Mouse (Mus musculus) embryonic facial prominence, embryonic 14.5 days (tissue): ENCODE data around the gene C1qtnf9. TPM values are rescaled to one million over a fixed set of nuclear protein-coding genes. Genes with fewer than 3 reads are reported as not detected.

Experiments
- ATAC-seq: fragments of 200-750 bp; cut with Nextera tagmentation; 2 replicates; pipeline ENCODE4 v1.8.0; 2017; ENCODE audit warnings: low read depth, moderate number of reproducible peaks, moderate TSS enrichment
- DNase-seq: peaks from one replicate; pipeline ENCODE4 v3.0.0-alpha.2; 2015; ENCODE audit warnings: low spot score
- H3K27ac ChIP-seq: fragments of 300-500 bp; sonication (generic); replicated peaks from 2 replicates; pipeline ENCODE4 v1.5.1; 2014; ENCODE audit warnings: low read depth, mild to moderate bottlenecking, low read length, moderate library complexity
- H3K27me3 ChIP-seq: fragments of 300-500 bp; sonication (generic); replicated peaks from 2 replicates; pipeline ENCODE4 v1.6.1; 2014; ENCODE audit warnings: low read length; ENCODE audit not compliant: control insufficient read depth, insufficient read depth
- H3K36me3 ChIP-seq: fragments of 300-500 bp; sonication (generic); 2 replicates; pipeline ENCODE4 v1.6.1; 2014; ENCODE audit warnings: low read length, mixed read lengths; ENCODE audit not compliant: control insufficient read depth, insufficient read depth
- H3K4me1 ChIP-seq: fragments of 300-500 bp; sonication (generic); 2 replicates; pipeline ENCODE4 v1.6.1; 2014; ENCODE audit warnings: antibody characterized with exemption, low read length; ENCODE audit not compliant: control insufficient read depth, insufficient read depth
- H3K4me2 ChIP-seq: fragments of 300-500 bp; sonication (generic); 2 replicates; pipeline ENCODE4 v1.6.1; 2014; ENCODE audit warnings: low read depth, mild to moderate bottlenecking, low read length, moderate library complexity, mixed read lengths
- H3K4me3 ChIP-seq: fragments of 300-500 bp; sonication (generic); 2 replicates; pipeline ENCODE4 v1.5.1; 2014; ENCODE audit warnings: low read depth, mild to moderate bottlenecking, low read length
- H3K9ac ChIP-seq: fragments of 300-500 bp; sonication (generic); 2 replicates; pipeline ENCODE4 v1.6.1; 2014; ENCODE audit warnings: low read depth, mild to moderate bottlenecking, low read length, moderate library complexity, mixed read lengths
- H3K9me3 ChIP-seq: fragments of 300-500 bp; sonication (generic); 2 replicates; pipeline ENCODE4 v1.6.1; 2016; ENCODE audit warnings: low read length; ENCODE audit not compliant: control insufficient read depth
- WGBS: fragments of 180-500 bp; shearing (Covaris S2); extraction: QIAGEN DNeasy Blood & Tissue Kit; methylation state at CpG from one replicate; pipeline ENCODE4 v1.1.7; 2014; 5-methylcytosine and 5-hydroxymethylcytosine counted together
- polyA plus RNA-seq: library from polyadenylated mRNA; unstranded; fragments of >200 nt; fragmentation: Nextera tagmentation; extraction: Ambion mirVana; gene quantifications from 2 replicates; pipeline ENCODE4 v1.2.1, GENCODE M21; 2014

The C1qtnf9 gene
- polyA plus RNA-seq, 1 experiment from 2014 or later, result 1.3 TPM

DNA sequence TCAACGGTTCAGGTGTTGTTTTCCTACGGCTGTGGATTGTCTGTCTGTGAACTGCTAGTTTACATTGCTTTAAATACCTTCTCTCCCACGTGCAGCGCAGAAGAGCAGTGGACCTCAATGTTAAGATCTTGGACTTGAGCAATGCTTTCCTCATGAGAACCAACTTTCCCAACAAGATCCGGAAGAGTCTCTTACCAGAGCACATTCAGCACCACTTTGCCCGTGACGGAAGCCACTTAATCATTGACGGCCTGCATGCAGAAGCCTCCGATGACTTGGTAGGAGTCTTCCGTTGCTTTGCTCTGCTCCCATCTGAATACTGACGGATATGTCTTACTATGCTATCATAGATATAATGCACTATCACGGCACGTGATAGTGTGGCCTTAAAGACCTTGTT, 34.1 kb downstream of the C1qtnf9 start:
- ATAC-seq, result no peak
- Histone ChIP-seq H3K27ac (no peak overlapping the region), H3K4me1 (peaks cover 4% of the 10 kb centered on the region), H3K36me3 (peaks cover 32% of the 10 kb centered on the region), H3K4me3 (no peak overlapping the region), H3K4me2 (no peak overlapping the region), H3K9ac (no peak overlapping the region), H3K9me3 (no peaks in the 10 kb centered on the region), H3K27me3 (no peaks in the 10 kb centered on the region)
- DNase-seq, result no peak
- WGBS, result 90% methylated on average over 13 of the region's 13 CpGs

DNA sequence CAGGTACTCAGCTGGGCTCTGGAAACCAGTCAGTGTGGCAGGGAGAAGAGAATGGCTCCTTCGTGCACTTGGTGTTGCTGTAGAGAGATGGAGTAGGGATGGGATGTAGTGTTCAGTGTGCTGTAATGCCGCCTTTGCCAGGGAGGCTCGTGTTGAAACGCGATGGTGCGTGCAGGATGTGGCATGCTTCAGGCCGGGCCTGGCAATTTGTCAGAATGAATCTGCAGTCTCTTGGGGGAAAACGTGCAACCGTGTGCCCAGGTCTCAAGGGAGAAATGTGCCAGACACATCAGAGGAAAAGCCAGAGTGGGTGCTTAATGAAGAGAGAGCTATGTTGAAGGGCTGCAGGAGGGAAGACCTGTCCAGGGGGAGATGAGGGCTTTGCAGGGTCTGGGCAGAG, 37.0 kb downstream of the C1qtnf9 start:
- WGBS, result 77% methylated on average over 9 of the region's 9 CpGs
- peaks cover 32% of the 10 kb centered on the region for H3K36me3 ChIP-seq

DNA sequence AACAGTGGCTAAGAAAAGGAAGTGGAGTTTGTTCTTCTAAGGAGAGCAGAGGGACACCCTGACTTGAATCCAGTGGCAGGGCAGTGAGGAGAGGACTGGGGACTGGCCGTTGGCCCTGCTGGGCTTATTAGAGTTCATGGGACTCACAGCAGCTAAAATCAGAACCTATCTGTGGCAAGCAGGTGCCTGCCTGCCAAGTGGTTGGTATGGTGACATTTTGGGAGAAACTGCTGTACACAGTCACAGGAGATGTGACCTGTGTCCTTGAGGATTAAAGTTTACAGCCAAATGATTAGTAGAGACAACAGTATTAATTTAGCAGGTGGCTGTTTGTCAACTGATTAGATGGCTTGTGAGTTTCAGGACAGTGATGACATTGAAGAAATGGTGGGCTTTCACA, 37.9 kb downstream of the C1qtnf9 start:
- ATAC-seq, result no peak
- Histone ChIP-seq H3K4me1 (peaks cover 10% of the 10 kb centered on the region), H3K27ac (0 out of 2 replicates have a peak overlapping the region, but pooled peaks have one; percentile 72)

More for the DNA sequence above, 37.0 kb downstream of the C1qtnf9 start:
- no peak overlapping the region for H3K27ac ChIP-seq
- H3K9me3 ChIP-seq, result no peaks in the 10 kb centered on the region
- no peak for DNase-seq
- no peak for ATAC-seq
- H3K4me2 ChIP-seq, result no peak overlapping the region
- no peak overlapping the region for H3K4me3 ChIP-seq
- H3K9ac ChIP-seq, result no peak overlapping the region
- peaks cover 10% of the 10 kb centered on the region for H3K4me1 ChIP-seq
- no peaks in the 10 kb centered on the region for H3K27me3 ChIP-seq

DNA sequence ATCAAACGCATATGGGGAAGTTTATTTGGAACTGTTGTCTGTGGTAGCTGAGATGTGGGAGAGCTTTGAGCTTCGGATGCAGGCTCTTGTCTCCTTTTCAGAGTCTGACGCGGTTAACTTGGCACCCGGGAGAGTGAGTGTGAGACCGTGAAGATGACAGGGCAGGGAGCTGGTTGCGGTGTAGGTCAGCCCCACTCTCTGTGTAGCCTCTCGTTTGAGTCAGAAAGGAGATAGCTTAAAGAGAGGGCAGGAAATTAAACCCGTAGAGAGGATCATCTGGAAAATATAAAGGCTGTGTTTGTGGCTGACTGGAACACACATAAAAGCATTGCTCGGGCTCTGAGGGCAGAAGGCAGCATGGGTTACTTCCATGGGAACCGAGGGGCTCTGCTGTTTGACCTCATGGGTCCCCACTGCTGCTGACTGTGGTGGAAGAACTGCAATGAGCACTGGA, 39.0 kb downstream of the C1qtnf9 start:
- ATAC-seq, result peak; percentile 84
- 23% methylated on average over 11 of the region's 11 CpGs for WGBS
- peak; percentile 87 for DNase-seq
- H3K27ac ChIP-seq, result peak overlapping the region; percentile 67
- no peak overlapping the region for H3K9ac ChIP-seq
- H3K4me1 ChIP-seq, result peaks cover 10% of the 10 kb centered on the region
- no peaks in the 10 kb centered on the region for H3K9me3 ChIP-seq
- H3K27me3 ChIP-seq, result no peaks in the 10 kb centered on the region
- H3K4me2 ChIP-seq, result peak overlapping the region; percentile 12; the same call in 1 of the 2 replicates
- peaks cover 36% of the 10 kb centered on the region for H3K36me3 ChIP-seq
- no peak overlapping the region for H3K4me3 ChIP-seq

More for the DNA sequence above, 37.9 kb downstream of the C1qtnf9 start:
- Histone ChIP-seq H3K4me2 (no peak overlapping the region), H3K36me3 (peaks cover 37% of the 10 kb centered on the region), H3K27me3 (no peaks in the 10 kb centered on the region), H3K9me3 (no peaks in the 10 kb centered on the region), H3K4me3 (no peak overlapping the region), H3K9ac (0 out of 2 replicates have a peak overlapping the region, but pooled peaks have one; percentile 22)
- no peak for DNase-seq
- 94% methylated on average over 1 of the region's 1 CpGs for WGBS

DNA sequence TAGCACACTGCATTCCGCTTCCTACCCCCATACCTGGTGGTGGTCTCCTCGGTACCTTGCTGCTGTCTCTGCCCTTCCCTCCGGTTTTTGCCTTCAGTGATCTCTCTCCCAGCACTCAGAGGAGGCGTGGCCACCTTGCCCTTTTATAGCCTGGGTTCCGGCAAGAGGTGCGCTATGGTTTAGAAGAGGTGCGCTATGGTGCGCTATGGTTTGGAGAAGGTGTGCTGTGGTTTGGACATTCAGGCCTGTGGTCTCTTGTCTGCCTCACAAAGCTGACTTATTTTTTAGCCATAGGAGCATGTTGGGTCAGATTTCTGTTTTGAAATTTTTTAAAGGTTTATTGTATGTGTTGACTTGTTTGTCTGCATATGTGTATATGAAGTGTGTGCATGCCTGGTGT, 41.9 kb downstream of the C1qtnf9 start:
- no peak overlapping the region for H3K9ac ChIP-seq
- no peak overlapping the region for H3K4me3 ChIP-seq
- H3K27ac ChIP-seq, result no peak overlapping the region
- no peaks in the 10 kb centered on the region for H3K9me3 ChIP-seq
- H3K4me1 ChIP-seq, result peaks cover 10% of the 10 kb centered on the region
- 92% methylated on average over 8 of the region's 8 CpGs for WGBS
- H3K27me3 ChIP-seq, result no peaks in the 10 kb centered on the region
- no peak for DNase-seq
- peaks cover 25% of the 10 kb centered on the region for H3K36me3 ChIP-seq
- no peak overlapping the region for H3K4me2 ChIP-seq
- no peak for ATAC-seq

DNA sequence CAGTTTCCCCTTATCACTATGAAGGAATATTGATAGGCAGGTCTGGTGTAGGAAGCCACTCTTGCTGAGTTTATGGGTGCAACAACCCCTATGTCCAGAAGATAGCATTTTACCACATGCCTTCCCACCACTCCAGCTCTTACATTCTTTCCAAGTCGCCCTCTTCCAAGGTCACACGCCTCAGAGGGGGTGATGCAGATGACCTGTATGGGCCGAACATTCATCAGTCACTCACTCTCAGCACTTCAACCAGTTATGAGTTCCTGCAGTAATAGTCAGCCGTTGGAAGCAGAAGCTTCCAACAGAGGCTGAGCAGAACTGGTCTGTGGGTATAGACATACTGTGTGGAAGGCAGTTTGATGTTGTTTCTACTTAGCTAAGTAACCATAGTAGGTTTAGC, 43.6 kb downstream of the C1qtnf9 start:
- Histone ChIP-seq H3K27ac (no peak overlapping the region), H3K4me1 (peaks cover 10% of the 10 kb centered on the region), H3K4me3 (no peak overlapping the region), H3K36me3 (peaks cover 25% of the 10 kb centered on the region), H3K4me2 (no peak overlapping the region), H3K27me3 (no peaks in the 10 kb centered on the region), H3K9me3 (no peaks in the 10 kb centered on the region), H3K9ac (no peak overlapping the region)
- ATAC-seq (no peak), DNase-seq (no peak)
- WGBS, result 92% methylated on average over 4 of the region's 4 CpGs

DNA sequence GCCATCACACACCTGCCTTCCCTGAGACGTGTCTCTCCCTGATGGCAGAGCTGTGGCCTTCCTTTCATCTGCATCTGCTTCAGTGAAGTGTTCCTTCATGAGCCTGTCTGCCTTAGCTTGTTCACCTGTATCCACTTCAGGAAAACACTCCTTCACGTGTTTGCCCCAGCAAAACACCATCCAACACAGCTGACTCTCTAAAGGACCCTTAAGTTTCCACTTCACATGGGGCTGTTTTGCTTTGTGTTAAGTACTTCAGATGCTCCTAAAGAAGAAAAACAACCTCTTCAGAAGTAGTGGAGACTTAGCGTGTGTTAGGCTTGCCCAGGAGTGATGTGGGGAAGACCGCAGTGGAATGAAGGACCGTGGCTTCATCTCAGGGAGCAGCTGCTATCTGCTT, 47.2 kb downstream of the C1qtnf9 start:
- Histone ChIP-seq H3K9me3 (no peaks in the 10 kb centered on the region), H3K36me3 (peaks cover 19% of the 10 kb centered on the region), H3K4me2 (no peak overlapping the region), H3K4me3 (no peak overlapping the region), H3K27me3 (no peaks in the 10 kb centered on the region), H3K27ac (no peak overlapping the region), H3K4me1 (no peaks in the 10 kb centered on the region), H3K9ac (no peak overlapping the region)
- no peak for DNase-seq
- no peak for ATAC-seq
- WGBS, result 84% methylated on average over 5 of the region's 5 CpGs

DNA sequence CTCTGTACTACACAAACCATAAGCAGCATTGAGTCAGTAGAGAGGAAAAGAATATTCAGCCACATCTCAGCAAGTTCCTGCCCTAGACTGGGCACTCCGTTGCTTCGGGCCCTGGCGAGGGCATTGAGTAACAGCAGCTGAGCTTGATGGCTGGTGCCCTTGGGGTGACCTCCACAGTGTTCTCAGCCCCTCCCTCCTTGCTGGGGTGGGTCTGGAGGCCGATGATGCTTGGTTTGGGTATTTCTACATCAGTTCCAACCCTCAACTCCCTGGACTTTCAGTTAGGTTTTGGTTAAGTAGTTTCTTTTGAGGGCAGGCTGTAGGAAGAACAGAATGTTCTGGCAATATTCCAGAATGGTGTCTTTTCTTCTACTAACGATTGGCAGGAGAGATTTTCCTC, 50.1 kb downstream of the C1qtnf9 start:
- H3K4me2 ChIP-seq, result no peak overlapping the region
- no peak for ATAC-seq
- peak; percentile 10 for DNase-seq
- no peaks in the 10 kb centered on the region for H3K4me1 ChIP-seq
- no peak overlapping the region for H3K27ac ChIP-seq
- H3K27me3 ChIP-seq, result no peaks in the 10 kb centered on the region
- H3K36me3 ChIP-seq, result peaks cover 7% of the 10 kb centered on the region; the same call in 1 of the 2 replicates
- no peak overlapping the region for H3K4me3 ChIP-seq
- no peaks in the 10 kb centered on the region for H3K9me3 ChIP-seq
- WGBS, result 71% methylated on average over 5 of the region's 5 CpGs
- no peak overlapping the region for H3K9ac ChIP-seq

DNA sequence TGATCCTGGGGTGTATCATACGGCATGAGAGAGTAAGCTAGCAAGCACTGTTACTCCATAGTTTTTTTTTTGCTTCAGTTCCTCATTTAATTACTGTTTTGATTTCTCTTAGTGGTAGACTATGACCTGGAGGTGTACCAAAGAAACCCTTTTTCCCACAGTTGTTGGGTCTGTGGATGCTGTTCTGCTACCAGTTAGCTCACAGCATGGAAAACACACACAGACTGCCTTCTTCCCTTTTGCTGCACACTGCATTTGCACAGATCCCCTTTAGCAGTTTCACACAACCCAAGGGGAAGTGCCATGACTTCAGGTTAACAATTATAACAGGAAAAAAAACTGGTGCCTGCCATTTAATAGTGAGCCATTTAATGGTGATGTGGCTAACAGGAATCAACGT, 62.2 kb downstream of the C1qtnf9 start:
- no peak overlapping the region for H3K9ac ChIP-seq
- peaks cover 43% of the 10 kb centered on the region for H3K36me3 ChIP-seq
- no peak overlapping the region for H3K4me2 ChIP-seq
- no peak overlapping the region for H3K27ac ChIP-seq
- no peak for DNase-seq
- H3K27me3 ChIP-seq, result no peaks in the 10 kb centered on the region
- ATAC-seq, result no peak
- peaks cover 9% of the 10 kb centered on the region for H3K9me3 ChIP-seq
- no peaks in the 10 kb centered on the region for H3K4me1 ChIP-seq
- no peak overlapping the region for H3K4me3 ChIP-seq
- 96% methylated on average over 2 of the region's 2 CpGs for WGBS
